Mouse (Mus musculus) liver, embryonic 14.5 days (tissue): ENCODE measurements around the gene Trim58.

Source experiments
- CTCF ChIP-seq: IDR thresholded peaks from 2 replicates; pipeline ENCODE4 v1.5.1; 2016; ENCODE audit warnings: antibody characterized with exemption, low read depth, control low read depth
- EP300 ChIP-seq: IDR thresholded peaks from 2 replicates; pipeline ENCODE4 v1.6.1; 2016; ENCODE audit warnings: antibody characterized with exemption, low read depth

DNA sequence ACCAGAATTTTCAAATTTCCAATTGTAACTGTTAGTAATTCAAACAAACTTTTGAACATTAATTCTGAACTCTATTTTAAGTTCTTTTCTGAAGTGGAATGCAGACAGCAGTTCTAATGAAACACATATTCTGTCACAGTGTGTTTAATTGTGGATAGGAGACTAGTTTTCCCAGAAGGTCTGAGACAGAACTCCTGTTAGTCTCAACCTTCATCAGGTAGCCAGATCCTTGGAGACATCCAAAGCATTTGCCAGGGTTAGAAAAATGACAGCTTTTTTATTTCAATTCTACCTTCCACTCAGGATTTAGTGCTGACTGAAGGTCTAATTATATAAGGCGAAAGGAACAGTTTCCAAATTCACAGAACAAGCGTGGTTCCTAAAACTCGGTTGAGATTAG is 58.6 kb downstream of the Trim58 start, which contains the start of gene Olfr319:
- TF ChIP-seq EP300 (no peak), CTCF (no peak)
